Mouse (Mus musculus) megakaryocyte, adult 5-6 weeks (primary cell): ENCODE measurements around the gene Dmbx1. TPM values are rescaled to one million over a fixed set of nuclear protein-coding genes. Genes with fewer than 3 reads are reported as not detected.

Experiments
- ATAC-seq: 2 replicates; pipeline ENCODE4 v1.8.0; 2016; ENCODE audit warnings: mild to moderate bottlenecking, inconsistent platforms; ENCODE audit not compliant: poor library complexity, severe bottlenecking
- total RNA-seq, 2 experiments: library from RNA; stranded (forward) in 1 of 2; stranded (reverse) in 1 of 2; fragments of 153-499, 151-499 nt in 1 of 2; fragments of 221-1000, 200-1000 nt in 1 of 2; gene quantifications; 2 replicates each; pipeline versions ENCODE4 v1.2.3 to v1.2.4; 2015 to 2017

Dmbx1 gene
- total RNA-seq, 2 experiments from 2014 or later, result not detected

GRCm38 (mm10) chr4:115894281-115894680 lies 45.4 kb downstream of the Dmbx1 start:
- ATAC-seq, result no peak

- ATAC-seq, result 0 out of 2 replicates have a peak, but pooled peaks have one; percentile 12
These were observed 49.2 kb downstream of the Dmbx1 start, which contains the start of gene 6430628N08Rik for GRCm38 (mm10) chr4:115890553-115890952. TSS of gene 6430628N08Rik (plus strand) at chr4:115890665.

GRCm38 (mm10) chr4:115890066-115890465 lies 49.7 kb downstream of the Dmbx1 start:
- no peak for ATAC-seq

GRCm38 (mm10) chr4:115886875-115887274 lies 52.9 kb downstream of the Dmbx1 start:
- ATAC-seq, result no peak

GRCm38 (mm10) chr4:115885846-115886245 lies 53.9 kb downstream of the Dmbx1 start:
- ATAC-seq, result no peak

- no peak for ATAC-seq
These were observed 55.7 kb downstream of the Dmbx1 start, which contains the start of gene Kncn for GRCm38 (mm10) chr4:115884022-115884421. TSS of gene Kncn (plus strand) at chr4:115884400.

- no peak for ATAC-seq
These were observed 57.5 kb downstream of the Dmbx1 start for GRCm38 (mm10) chr4:115882195-115882594.

GRCm38 (mm10) chr4:115881183-115881582 lies 58.5 kb downstream of the Dmbx1 start:
- ATAC-seq, result no peak

GRCm38 (mm10) chr4:115878828-115879227 lies 60.9 kb downstream of the Dmbx1 start:
- no peak for ATAC-seq

- no peak for ATAC-seq
These were observed 61.5 kb downstream of the Dmbx1 start for GRCm38 (mm10) chr4:115878216-115878678.

GRCm38 (mm10) chr4:115873231-115873630 lies 66.5 kb downstream of the Dmbx1 start:
- ATAC-seq, result no peak

- no peak for ATAC-seq
These were observed 70.1 kb downstream of the Dmbx1 start for GRCm38 (mm10) chr4:115869512-115870210.

Other genes starting within 250 kb of the Dmbx1 start
- 45.3 and 45.4 TPM in 2 replicates for gene Efcab14, start 202.2 kb downstream of the Dmbx1 start, total RNA-seq (2015)
- gene Efcab14, start 202.2 kb downstream of the Dmbx1 start, total RNA-seq (2017), result 27.7 and 28.5 TPM in 2 replicates
- gene Tex38, start 158.9 kb downstream of the Dmbx1 start, total RNA-seq (2015), result not detected in 2 replicates
- not detected in 2 replicates for gene Tex38, start 158.9 kb downstream of the Dmbx1 start, total RNA-seq (2017)
- 14.4 and 21.8 TPM in 2 replicates for gene Atpaf1, start 155.1 kb downstream of the Dmbx1 start, total RNA-seq (2015)
- 5.8 and 7.5 TPM in 2 replicates for gene Atpaf1, start 155.1 kb downstream of the Dmbx1 start, total RNA-seq (2017)
- gene Mob3c, start 111.8 kb downstream of the Dmbx1 start, total RNA-seq (2015), result 6.2 and 8.3 TPM in 2 replicates
- 9.6 and 10.2 TPM in 2 replicates for gene Mob3c, start 111.8 kb downstream of the Dmbx1 start, total RNA-seq (2017)
- gene Mknk1, start 100.7 kb downstream of the Dmbx1 start, total RNA-seq (2015), result 45.8 and 48.6 TPM in 2 replicates
- gene Mknk1, start 100.7 kb downstream of the Dmbx1 start, total RNA-seq (2017), result 103 and 116 TPM in 2 replicates
- not detected in 2 replicates for gene Kncn, start 55.5 kb downstream of the Dmbx1 start, total RNA-seq (2015)
- not detected in 2 replicates for gene Kncn, start 55.5 kb downstream of the Dmbx1 start, total RNA-seq (2017)
- gene 6430628N08Rik, start 49.3 kb downstream of the Dmbx1 start, total RNA-seq (2015), result not detected in 2 replicates
- gene 6430628N08Rik, start 49.3 kb downstream of the Dmbx1 start, total RNA-seq (2017), result not detected in 2 replicates
- 0.71 and 1.8 TPM in 2 replicates for gene Faah, start 78.0 kb upstream of the Dmbx1 start, total RNA-seq (2015)
- gene Faah, start 78.0 kb upstream of the Dmbx1 start, total RNA-seq (2017), result 1.3 and 2.2 TPM in 2 replicates
- 9.6 and 10.4 TPM in 2 replicates for gene Nsun4, start 114.0 kb upstream of the Dmbx1 start, total RNA-seq (2015)
- 7.9 and 14.0 TPM in 2 replicates for gene Nsun4, start 114.0 kb upstream of the Dmbx1 start, total RNA-seq (2017)
- 465 and 482 TPM in 2 replicates for gene Uqcrh, start 135.1 kb upstream of the Dmbx1 start, total RNA-seq (2015)
- 334 and 347 TPM in 2 replicates for gene Uqcrh, start 135.1 kb upstream of the Dmbx1 start, total RNA-seq (2017)
- gene Lrrc41, start 135.3 kb upstream of the Dmbx1 start, total RNA-seq (2015), result 14.3 and 15.1 TPM in 2 replicates
- gene Lrrc41, start 135.3 kb upstream of the Dmbx1 start, total RNA-seq (2017), result 9.9 and 16.3 TPM in 2 replicates
- gene Rad54l, start 183.8 kb upstream of the Dmbx1 start, total RNA-seq (2015), result 16.6 and 18.7 TPM in 2 replicates
- gene Rad54l, start 183.8 kb upstream of the Dmbx1 start, total RNA-seq (2017), result 15.4 and 19.1 TPM in 2 replicates
- gene Pomgnt1, start 183.9 kb upstream of the Dmbx1 start, total RNA-seq (2015), result 3.3 and 6.7 TPM in 2 replicates
- 7.3 and 9.3 TPM in 2 replicates for gene Pomgnt1, start 183.9 kb upstream of the Dmbx1 start, total RNA-seq (2017)
- not detected in 2 replicates for gene Lurap1, start 211.4 kb upstream of the Dmbx1 start, total RNA-seq (2015)
- not detected in 2 replicates for gene Lurap1, start 211.4 kb upstream of the Dmbx1 start, total RNA-seq (2017)
- gene Tspan1, start 227.7 kb upstream of the Dmbx1 start, total RNA-seq (2015), result not detected in 2 replicates
- gene Tspan1, start 227.7 kb upstream of the Dmbx1 start, total RNA-seq (2017), result not detected in 2 replicates
- gene 1700042G07Rik, start 233.4 kb upstream of the Dmbx1 start, total RNA-seq (2015), result not detected in 2 replicates
- not detected in 2 replicates for gene 1700042G07Rik, start 233.4 kb upstream of the Dmbx1 start, total RNA-seq (2017)
- not detected in 2 replicates for gene Gm49337, start 233.5 kb upstream of the Dmbx1 start, total RNA-seq (2015)
- gene Gm49337, start 233.5 kb upstream of the Dmbx1 start, total RNA-seq (2017), result 0.48 TPM in 1 of 2 replicates, not detected in the other